Mouse (Mus musculus) liver, postnatal 0 days (tissue): ENCODE results near the gene Zbtb5.

ENCODE experiments used
- CTCF ChIP-seq: sonication (generic); IDR thresholded peaks from 2 replicates; pipeline ENCODE4 v1.5.1; 2016; ENCODE audit warnings: antibody characterized with exemption, low read depth
- EP300 ChIP-seq: IDR thresholded peaks from 2 replicates; pipeline ENCODE4 v1.6.1; 2016; ENCODE audit warnings: antibody characterized with exemption, low read depth, mild to moderate bottlenecking

GRCm38 (mm10) chr4:45011581-45012104, 569 bp downstream of the Zbtb5 start:
- TF ChIP-seq CTCF = no peak
- TF ChIP-seq EP300 = no peak
